Mouse (Mus musculus): Measurements from ENCODE around the gene Vmn2r79. TPM values are rescaled to one million over a fixed set of nuclear protein-coding genes. Genes with fewer than 3 reads are reported as not detected.
"Not testable (repeated sequence)": the region's sequence is repeated elsewhere in the genome, so short reads cannot be mapped to it uniquely, and the experiment has no call there.

Gene Vmn2r79
- polyA plus RNA-seq (2012; rRNA removed): not detected in 2 replicates

- WGBS: 78% methylated on average over 1 of the region's 1 CpGs
- not testable (repeated sequence) for H3K27me3 ChIP-seq (ENCODE audit: control insufficient read depth, insufficient read depth, low read length); H3K4me1 ChIP-seq (ENCODE audit: control insufficient read depth, insufficient read depth, insufficient read length); DNase-seq (ENCODE audit: low read depth in 1 of 2, low spot score in 2 of 2); H3K36me3 ChIP-seq (ENCODE audit: control insufficient read depth, insufficient read depth, low read length); H3K4me3 ChIP-seq (ENCODE audit: extremely low read depth, insufficient read depth, insufficient read length); H3K27ac ChIP-seq (ENCODE audit: insufficient read depth, low read length)
Observed at GRCm38 (mm10) chr7:86995815-86996214, at the start of gene Vmn2r79. TSS of gene Vmn2r79 (plus strand) at chr7:86996115.

DNA sequence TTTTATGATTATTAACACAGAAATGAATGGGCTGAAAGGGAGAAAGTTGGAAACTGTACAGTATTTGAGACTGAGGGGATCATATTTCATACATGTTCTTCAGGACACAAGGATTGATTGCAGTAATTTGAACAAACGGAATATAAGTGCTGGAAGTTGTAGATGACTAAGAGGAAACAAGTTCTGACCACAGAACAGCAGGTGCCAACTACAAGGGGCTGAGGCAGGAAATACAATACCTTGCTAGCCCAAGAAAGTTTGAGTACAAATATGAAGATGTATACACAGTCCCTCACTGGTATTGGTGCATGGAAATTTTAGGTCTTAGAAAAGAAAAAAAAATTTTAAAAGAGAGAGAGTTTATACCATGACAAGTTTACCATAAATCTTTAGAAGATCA is 1.2 kb upstream of the Vmn2r79 start:
- TF ChIP-seq POLR2A (IDR thresholded peaks at IDR 0.05; ENCODE audit: low read depth, low read length): no peak
- TF ChIP-seq CTCF (IDR thresholded peaks at IDR 0.05; ENCODE audit: extremely low read depth, insufficient read depth, insufficient read length, insufficient replicate concordance): no peak
- no peaks in the 10 kb centered on the region for H3K4me1 ChIP-seq (ENCODE audit: control insufficient read depth, insufficient read depth, insufficient read length)
- DNase-seq (ENCODE audit: low read depth in 1 of 2, low spot score in 2 of 2): no peak
- H3K27me3 ChIP-seq (ENCODE audit: control insufficient read depth, insufficient read depth, low read length): no peaks in the 10 kb centered on the region
- no peak overlapping the region for H3K4me3 ChIP-seq (ENCODE audit: extremely low read depth, insufficient read depth, insufficient read length)
- 19% methylated on average over 1 of the region's 1 CpGs for WGBS
- no peaks in the 10 kb centered on the region for H3K36me3 ChIP-seq (ENCODE audit: control insufficient read depth, insufficient read depth, low read length)
- H3K27ac ChIP-seq (ENCODE audit: insufficient read depth, low read length): no peak overlapping the region

DNA sequence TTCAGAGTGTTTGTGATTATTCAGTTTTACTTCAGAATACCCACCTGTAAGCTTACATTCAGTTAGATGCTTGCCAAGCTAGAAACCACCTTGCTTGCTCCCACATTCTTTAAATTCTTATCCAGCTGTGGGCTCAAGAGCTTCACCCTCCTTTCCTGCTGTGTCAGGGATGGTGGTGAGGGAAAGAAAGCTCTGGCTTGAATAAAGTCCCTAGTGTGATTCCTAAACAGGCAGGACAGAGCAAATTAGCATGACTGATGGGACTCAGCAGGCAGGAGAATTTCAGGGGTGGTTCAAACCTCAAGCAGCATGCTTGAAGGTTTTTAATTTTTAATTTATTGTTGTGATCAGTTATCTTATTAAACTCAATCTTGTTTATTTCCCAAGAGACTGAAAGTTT is 30.6 kb downstream of the Vmn2r79 start:
- H3K4me3 ChIP-seq (ENCODE audit: extremely low read depth, insufficient read depth, insufficient read length); H3K27me3 ChIP-seq (ENCODE audit: control insufficient read depth, insufficient read depth, low read length); H3K27ac ChIP-seq (ENCODE audit: insufficient read depth, low read length); H3K4me1 ChIP-seq (ENCODE audit: control insufficient read depth, insufficient read depth, insufficient read length); H3K36me3 ChIP-seq (ENCODE audit: control insufficient read depth, insufficient read depth, low read length); DNase-seq (ENCODE audit: low read depth in 1 of 2, low spot score in 2 of 2): not testable (repeated sequence)

GRCm38 (mm10) chr7:87063576-87063975 is 67.7 kb downstream of the Vmn2r79 start:
- H3K27ac ChIP-seq (ENCODE audit: insufficient read depth, low read length): no peak overlapping the region
- TF ChIP-seq CTCF (IDR thresholded peaks at IDR 0.05; ENCODE audit: extremely low read depth, insufficient read depth, insufficient read length, insufficient replicate concordance) (no peak), POLR2A (IDR thresholded peaks at IDR 0.05; ENCODE audit: low read depth, low read length) (no peak)
- no peaks in the 10 kb centered on the region for H3K4me1 ChIP-seq (ENCODE audit: control insufficient read depth, insufficient read depth, insufficient read length)
- H3K4me3 ChIP-seq (ENCODE audit: extremely low read depth, insufficient read depth, insufficient read length): no peak overlapping the region
- H3K36me3 ChIP-seq (ENCODE audit: control insufficient read depth, insufficient read depth, low read length): no peaks in the 10 kb centered on the region
- WGBS: 77% methylated on average over 4 of the region's 4 CpGs
- H3K27me3 ChIP-seq (ENCODE audit: control insufficient read depth, insufficient read depth, low read length): no peaks in the 10 kb centered on the region
- DNase-seq (ENCODE audit: low read depth in 1 of 2, low spot score in 2 of 2): no peak

Other genes starting within 250 kb of the Vmn2r79 start
- 0.07 and 0.23 TPM in 2 replicates for gene Folh1, start 220.2 kb upstream of the Vmn2r79 start, polyA plus RNA-seq (2012; rRNA removed)
- not detected in 2 replicates for gene Vmn2r77, start 201.1 kb upstream of the Vmn2r79 start, polyA plus RNA-seq (2012; rRNA removed)
- gene Vmn2r78, start 81.0 kb upstream of the Vmn2r79 start, polyA plus RNA-seq (2012; rRNA removed): not detected in 2 replicates
- gene Nox4, start 250.0 kb downstream of the Vmn2r79 start, polyA plus RNA-seq (2012; rRNA removed): 0.12 and 0.16 TPM in 2 replicates

Data from spleen, adult 2 months (tissue).